Mouse (Mus musculus): Measurements from ENCODE around the gene Chd3.

GRCm38 (mm10) chr11:69416921-69417448 lies 47.8 kb upstream of the Chd3 start:
- TF ChIP-seq GATA2 (IDR thresholded peaks at IDR 0.05; ENCODE audit: borderline replicate concordance, low read depth, low read length) (no peak), CTCF (IDR thresholded peaks at IDR 0.05; ENCODE audit: low read depth, low read length) (no peak), GATA1 (IDR thresholded peaks at IDR 0.05; ENCODE audit: borderline replicate concordance, low read length) (no peak), TAL1 (conservative IDR thresholded peaks at IDR 0.05; ENCODE audit: low read depth, low read length) (no peak), POLR2AphosphoS5 (IDR thresholded peaks at IDR 0.05; ENCODE audit: insufficient replicate concordance, low read depth, low read length) (no peak)
